Comparison of ENCODE assay signal across 18 mouse cellular contexts in genomic region chr7:100824661-100825060, GRCm38 (mm10). TPM values are rescaled to one million over a fixed set of nuclear protein-coding genes. Genes with fewer than 3 reads are reported as not detected.
DNase-seq lines count a peak whose midpoint lies in the region; ATAC-seq lines count a peak whose summit lies in the region.
"Had no signal": no experiment of that assay in that cellular context is flagged by ENCODE, and none has a peak within 500 bp of the region (broad histone marks: within the 10 kb centered on the region; RNA-seq: fewer than 3 reads in every experiment).

No protein-coding gene starts in this region.

- ATAC-seq in cerebellum, adult (ENCODE audit: insufficient number of reproducible peaks, low FRiP score, low TSS enrichment), result no peak
- ATAC-seq: activated CD4-positive, CD25-positive, alpha-beta regulatory T cell, adult 4 months; forebrain, embryonic 15.5 days; hindbrain, embryonic 16.5 days; intestine, embryonic 15.5 days had no signal

- DNase-seq in cerebellum, adult 11-12 months, result peak; percentile 37
- DNase-seq in cerebellum, postnatal 36 days, result peak; percentile 35 to 48
- no peak for DNase-seq in cerebellum, postnatal 4 days (ENCODE audit: low spot score in 2 of 2)
- DNase-seq in gastrocnemius, postnatal 14 days, result peak; percentile 38
- DNase-seq in gastrocnemius, postnatal 10 days, result no peak
- DNase-seq: adrenal gland, adult 8-10 months; adrenal gland, postnatal 25 days; cerebellum, adult 11 months; cerebellum, postnatal 14 days; embryo, embryonic 11 days; heart, postnatal 36 days; kidney, adult 11 months; kidney, adult 8-10 months had no signal

- intact Hi-C loops in gastrocnemius, postnatal 14 days (cut with DNase I; ENCODE audit: low total_unique reads), result no loop called here

RNA-seq across cellular contexts. Expression of gene Relt, which starts 38.6 kb away (rescaled TPM):
- total RNA-seq in gastrocnemius, postnatal 14 days (2021), result 10 to 100 TPM in 1 of 2 experiments, 1 to 10 TPM in 1; 5.4 to 16.3 TPM
- total RNA-seq in gastrocnemius, postnatal 10 days (2021), result 10 to 100 TPM; 14.8 to 19.3 TPM

Comparison
In these comparisons a context has a peak if more than half of its experiments do, and no peak if none do; other contexts are left out.
1. DNase-seq: peak in cerebellum, adult 11-12 months (single experiment), cerebellum, postnatal 36 days (2 of 2) and gastrocnemius, postnatal 14 days (single experiment); none in cerebellum, postnatal 4 days (0 of 2) and gastrocnemius, postnatal 10 days (single experiment).